Mouse (Mus musculus): Measurements from ENCODE around the gene Sh3gl1. TPM values are rescaled to one million over a fixed set of nuclear protein-coding genes. Genes with fewer than 3 reads are reported as not detected.

The Sh3gl1 gene
- total and polyA plus RNA-seq, 3 experiments = 29.3 to 39.0 (median 38.0) TPM

DNA sequence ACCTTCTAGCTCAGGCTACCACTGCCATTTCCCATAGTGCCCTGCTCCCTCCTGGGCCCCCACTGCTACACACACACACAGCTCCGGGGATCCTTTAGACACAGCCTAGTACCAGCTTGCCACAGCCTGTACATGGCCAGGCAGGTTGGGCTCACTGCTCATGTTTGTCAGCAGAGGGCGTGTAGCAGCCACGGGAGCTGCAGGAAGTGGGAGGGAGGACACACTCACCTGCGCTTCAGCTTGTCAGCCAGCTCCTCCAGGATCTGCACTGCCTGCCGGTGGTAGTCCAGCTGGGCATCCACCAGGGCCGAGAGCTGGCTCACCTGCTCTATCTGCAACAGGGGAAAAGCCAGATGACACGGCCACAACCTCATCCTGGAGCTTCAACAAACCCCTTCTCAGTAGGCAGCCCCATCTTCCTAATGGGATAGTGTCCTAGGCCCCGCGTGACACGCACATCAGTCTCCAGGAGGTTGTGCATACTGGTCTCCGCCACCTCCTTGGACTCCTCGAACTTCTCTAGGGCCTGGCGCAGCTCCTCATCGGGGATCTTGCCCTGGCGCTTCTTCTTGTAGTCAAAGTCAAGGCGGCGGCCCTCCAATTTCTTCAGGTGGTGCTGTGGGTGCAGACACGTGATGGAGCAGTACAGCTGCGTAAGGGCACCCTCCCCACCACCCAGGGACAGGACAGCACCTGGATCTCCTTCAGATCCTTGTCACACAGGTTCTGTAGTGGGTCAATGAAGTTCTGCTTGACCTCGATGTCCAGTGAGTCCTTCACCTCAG is 17.9 kb downstream of the Sh3gl1 start (continued):
- TF ChIP-seq NRF1 (IDR thresholded peaks at IDR 0.05; ENCODE audit: low read depth, low read length) = no peak
- TF ChIP-seq MYC (IDR thresholded peaks at IDR 0.05; ENCODE audit: low read depth, low read length) = no peak
- no peak for TF ChIP-seq ZNF384 (IDR thresholded peaks at IDR 0.05; ENCODE audit: low read depth, low read length)
- TF ChIP-seq MAZ (IDR thresholded peaks at IDR 0.05; ENCODE audit: low read depth, low read length) = no peak
- TF ChIP-seq MXI1 (IDR thresholded peaks at IDR 0.05; ENCODE audit: low read depth, low read length) = no peak
- no peak for TF ChIP-seq UBTF (IDR thresholded peaks at IDR 0.05; ENCODE audit: low read depth, low read length)
- no peak for TF ChIP-seq RCOR1 (conservative IDR thresholded peaks at IDR 0.05; ENCODE audit: low read depth, low read length)
- TF ChIP-seq E2F4 (IDR thresholded peaks at IDR 0.05; ENCODE audit: insufficient replicate concordance, low read depth, low read length) = no peak
- no peak for TF ChIP-seq PAX5 (IDR thresholded peaks at IDR 0.05; ENCODE audit: low read length)
- TF ChIP-seq ZMIZ1 (IDR thresholded peaks at IDR 0.05; ENCODE audit: low read depth, low read length) = no peak
- TF ChIP-seq SIN3A (IDR thresholded peaks at IDR 0.05; ENCODE audit: low read length) = no peak
- TF ChIP-seq CTCF (conservative IDR thresholded peaks at IDR 0.05 in 1 of 2, IDR thresholded peaks at IDR 0.05 in 1 of 2; ENCODE audit: low read depth in 2 of 2, low read length in 2 of 2) = peak in 1 of 2 experiments; percentile 59; a peak in 2 of 4 replicates
- no peak for TF ChIP-seq MAFK (IDR thresholded peaks at IDR 0.05; ENCODE audit: insufficient replicate concordance, low read length)
- TF ChIP-seq ZC3H11A (IDR thresholded peaks at IDR 0.05; ENCODE audit: low read depth, low read length) = no peak
- TF ChIP-seq EP300 (IDR thresholded peaks at IDR 0.05; ENCODE audit: low read length) = no peak
- TF ChIP-seq IRF4 (IDR thresholded peaks at IDR 0.05; ENCODE audit: low read depth, low read length) = no peak
- TF ChIP-seq RAD21 (IDR thresholded peaks at IDR 0.05; ENCODE audit: low read depth, low read length) = peak; percentile 36

DNA sequence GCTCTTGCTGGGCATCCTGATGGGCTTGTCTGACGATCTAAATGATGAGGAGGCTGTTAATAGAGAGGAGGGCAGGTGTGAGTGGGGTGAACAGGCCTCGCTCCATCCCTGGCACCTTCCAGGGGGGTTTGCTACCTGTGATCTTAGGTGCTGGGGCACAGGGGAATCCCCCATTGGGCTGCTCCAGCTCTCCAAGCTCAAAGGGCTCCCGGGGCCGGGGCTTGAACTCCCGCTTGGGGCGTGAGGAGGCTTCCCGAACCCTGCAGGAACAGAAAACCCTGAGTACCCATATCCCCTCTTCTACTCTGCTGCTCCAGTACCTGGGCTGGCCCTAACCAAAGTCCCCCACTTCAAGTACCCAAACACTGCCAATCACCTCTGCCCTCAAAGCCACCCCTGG is 18.6 kb downstream of the Sh3gl1 start:
- Histone ChIP-seq H3K27me3 (replicated peaks) (no peaks in the 10 kb centered on the region), H3K4me3 (replicated peaks in 1 of 3; ENCODE audit: low read depth in 2 of 3, low read length in 2 of 3, poor library complexity in 1 of 3) (no peak overlapping the region), H3K36me3 (replicated peaks in 1 of 2; ENCODE audit: control insufficient read depth in 1 of 2, insufficient read depth in 1 of 2, low read length in 1 of 2) (peaks cover 57 to 83% of the 10 kb centered on the region in 2 experiments), H3K4me2 (ENCODE audit: insufficient read depth, low read depth, poor library complexity, severe bottlenecking) (no peak overlapping the region), H3K9ac (ENCODE audit: insufficient read depth, low read depth) (no peak overlapping the region), H3K4me1 (ENCODE audit: control insufficient read depth in 1 of 2, insufficient read depth in 2 of 2) (peaks cover 15 to 34% of the 10 kb centered on the region in 2 experiments), H3K79me2 (replicated peaks; ENCODE audit: control insufficient read depth, extremely low read depth, insufficient read depth, poor library complexity, severe bottlenecking) (peaks cover under 1% of the 10 kb centered on the region), H3K9me3 (replicated peaks; ENCODE audit: low read length) (no peaks in the 10 kb centered on the region), H3K27ac (ENCODE audit: insufficient read depth, low read depth) (no peak overlapping the region)
- in situ Hi-C loops (cut with MboI; ENCODE audit: low pct_ligation_motif_present, low pct_unique_long_range_greater_than_20kb, low sequenced_read_pairs) = no loop called here
- TF ChIP-seq IRF4 (IDR thresholded peaks at IDR 0.05; ENCODE audit: low read depth, low read length) (no peak), JUN (IDR thresholded peaks at IDR 0.05; ENCODE audit: insufficient read depth, low read depth, low read length) (no peak)
- dilution Hi-C loops (cut with MboI; ENCODE audit: extremely low pct_ligation_motif_present, extremely low pct_unique_long_range_greater_than_20kb, low sequenced_read_pairs) = no loop called here
- no peak for DNase-seq (ENCODE audit: extremely low read depth)
